Mouse (Mus musculus): ENCODE data around the gene Ano10.

The Ano10 gene

DNA sequence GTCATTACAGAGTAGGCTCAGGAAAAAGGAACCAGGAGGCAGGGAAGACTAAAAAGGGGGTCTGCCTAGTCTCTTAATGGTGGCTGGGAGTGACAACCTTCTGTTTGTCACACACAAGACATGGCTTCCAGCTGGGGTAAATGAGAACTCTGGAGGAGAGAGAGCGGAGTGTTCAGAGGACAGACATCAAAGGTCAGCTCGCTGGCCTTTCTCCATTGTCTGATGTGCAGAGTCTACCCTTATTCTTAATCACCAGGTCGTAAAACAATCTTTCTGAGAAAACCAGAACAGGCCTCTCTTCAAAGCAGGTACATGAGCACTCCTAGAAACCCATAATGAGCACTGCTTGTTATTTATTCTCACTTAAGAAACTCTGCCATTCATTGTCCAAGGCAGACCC lies 5.8 kb downstream of the Ano10 start:
- no peak for DNase-seq

DNA sequence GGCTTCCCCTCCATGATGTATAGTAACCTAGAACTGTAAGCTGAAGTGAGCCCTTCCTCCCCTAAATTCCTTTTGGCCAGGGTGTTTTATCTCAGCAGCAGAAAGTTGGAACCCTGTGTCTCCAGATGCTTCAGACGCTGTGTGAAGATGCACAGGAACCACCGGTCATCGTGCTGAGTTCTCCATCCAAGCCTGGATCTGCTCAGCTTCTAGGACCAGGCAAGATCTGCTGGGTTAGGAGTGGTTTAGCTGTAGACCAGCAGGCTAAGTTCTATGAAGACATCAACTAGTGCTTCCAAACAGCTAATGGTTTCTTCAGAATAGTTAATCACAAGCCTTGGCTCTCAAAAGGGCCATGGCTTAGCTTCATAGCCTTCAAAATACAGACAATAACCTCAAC lies 6.7 kb downstream of the Ano10 start:
- DNase-seq = no peak

- DNase-seq = no peak
These were observed 8.4 kb downstream of the Ano10 start for GRCm38 (mm10) chr9:122285833-122286310.

DNA sequence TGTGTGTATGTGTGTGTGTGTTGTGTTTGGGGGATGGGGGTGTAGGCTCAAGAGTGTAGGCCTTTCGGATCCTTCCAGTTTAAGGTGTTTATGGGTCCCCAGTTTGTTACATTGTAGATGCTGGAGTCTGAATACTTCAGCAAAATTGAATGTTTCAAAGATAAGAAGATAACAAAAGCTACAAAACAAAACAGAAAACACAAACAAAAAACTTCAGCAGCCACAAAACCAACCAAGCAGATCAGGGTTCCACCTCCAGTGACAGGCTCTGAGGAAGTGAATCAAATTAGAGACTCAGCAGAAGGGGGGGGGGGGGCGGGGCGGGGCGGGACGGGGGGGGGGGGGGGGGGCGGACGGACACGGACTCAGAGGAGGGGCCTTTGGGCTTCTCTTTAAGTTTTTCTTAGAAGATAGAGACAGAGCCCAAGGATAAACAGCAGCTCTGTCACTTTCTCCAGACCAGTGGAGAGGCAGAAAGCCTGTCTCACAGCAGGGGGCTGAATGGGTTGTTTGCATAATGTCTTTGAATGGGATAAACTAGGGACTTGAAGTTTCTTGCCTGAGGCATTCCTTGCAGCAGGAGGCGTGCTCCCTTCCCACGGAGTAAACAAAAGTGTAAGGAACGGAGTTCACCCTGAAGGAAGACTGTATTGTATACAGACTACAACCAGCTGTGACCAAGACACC lies 8.9 kb downstream of the Ano10 start:
- no peak for DNase-seq

DNA sequence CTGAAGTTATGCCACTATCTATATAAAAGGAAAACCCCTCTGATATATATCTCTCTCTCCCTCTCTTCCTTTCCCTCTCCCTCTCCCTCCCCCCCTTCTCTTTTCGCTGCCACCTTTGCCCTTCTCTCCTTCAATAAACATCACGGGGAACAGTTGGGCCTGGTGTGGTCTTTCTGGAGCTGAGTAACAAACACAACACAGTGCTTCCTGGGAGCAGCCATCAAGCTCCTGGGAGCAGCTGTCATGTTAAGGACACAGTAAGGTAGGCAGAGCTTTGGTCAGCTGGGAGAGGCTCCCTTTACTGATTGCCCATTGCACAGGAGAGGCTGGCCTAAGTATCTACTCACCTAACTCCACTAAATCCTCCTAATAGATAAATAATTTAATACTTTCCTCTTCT lies 9.5 kb downstream of the Ano10 start:
- no peak for DNase-seq

- no peak for DNase-seq
These were observed 13.2 kb downstream of the Ano10 start for GRCm38 (mm10) chr9:122281004-122281403.

GRCm38 (mm10) chr9:122276665-122277064 lies 17.6 kb downstream of the Ano10 start:
- DNase-seq = no peak

GRCm38 (mm10) chr9:122276134-122276533 lies 18.1 kb downstream of the Ano10 start:
- no peak for DNase-seq

DNA sequence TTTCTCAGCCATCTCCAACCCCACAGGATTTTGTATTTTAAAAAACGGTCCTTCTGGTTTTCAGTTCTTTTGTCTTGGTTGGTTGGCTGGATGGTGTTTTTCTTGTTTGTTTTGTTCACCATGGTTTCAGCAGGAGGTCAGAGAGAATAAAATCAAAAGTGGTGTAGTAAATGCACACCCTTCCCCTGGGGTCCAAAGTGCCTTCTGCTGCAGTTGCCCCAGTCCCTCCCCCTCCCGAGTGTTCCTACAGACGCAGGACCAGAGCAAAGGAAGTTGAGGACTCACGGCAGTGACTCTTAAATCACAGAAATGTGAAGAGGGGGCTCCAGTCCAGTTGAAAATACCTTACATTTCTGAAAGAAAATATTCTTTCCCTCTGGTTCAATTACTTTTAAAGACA lies 19.9 kb downstream of the Ano10 start:
- no peak for DNase-seq

DNA sequence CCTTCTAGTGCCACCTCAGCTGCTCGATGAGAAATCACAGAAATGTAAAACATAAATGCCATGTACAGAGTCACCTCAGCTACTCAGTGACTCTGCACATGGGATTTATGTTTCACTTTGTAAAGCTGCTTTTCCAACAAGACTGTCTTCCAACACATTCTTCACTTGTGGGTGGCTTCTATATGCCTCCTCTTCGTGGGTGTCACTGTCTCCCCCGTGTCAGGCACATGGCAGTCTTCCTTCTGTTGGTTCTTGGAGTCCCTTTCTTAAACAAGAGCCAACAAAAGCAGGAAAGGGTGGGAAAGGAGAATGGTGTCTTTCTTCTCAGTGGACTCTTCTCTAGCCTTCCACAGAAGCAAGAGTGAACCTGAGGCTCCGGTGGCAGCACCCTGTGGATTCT lies 20.3 kb downstream of the Ano10 start:
- DNase-seq = no peak

- DNase-seq = no peak
These were observed 22.4 kb downstream of the Ano10 start for GRCm38 (mm10) chr9:122271866-122272265.

GRCm38 (mm10) chr9:122271318-122271717 lies 22.9 kb downstream of the Ano10 start:
- no peak for DNase-seq

DNA sequence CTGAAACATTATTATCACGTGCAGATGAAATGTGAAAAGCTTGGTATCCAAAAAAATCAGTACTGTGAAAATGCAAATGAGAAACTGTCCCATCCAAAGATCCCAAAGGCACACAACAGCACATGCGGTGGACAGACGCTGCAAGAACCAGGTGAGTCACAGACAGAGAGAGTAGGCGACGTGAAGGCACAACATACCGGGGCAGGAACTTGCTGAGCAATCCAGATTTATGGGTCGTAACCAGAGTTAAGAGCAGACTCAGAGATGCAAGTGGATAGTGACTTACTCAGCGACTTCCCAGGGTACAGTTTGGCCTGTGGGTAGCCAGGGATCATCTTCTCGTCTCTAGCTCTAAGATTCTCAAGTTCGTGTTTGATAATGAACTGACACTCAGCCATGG lies 23.3 kb downstream of the Ano10 start:
- DNase-seq = no peak

DNA sequence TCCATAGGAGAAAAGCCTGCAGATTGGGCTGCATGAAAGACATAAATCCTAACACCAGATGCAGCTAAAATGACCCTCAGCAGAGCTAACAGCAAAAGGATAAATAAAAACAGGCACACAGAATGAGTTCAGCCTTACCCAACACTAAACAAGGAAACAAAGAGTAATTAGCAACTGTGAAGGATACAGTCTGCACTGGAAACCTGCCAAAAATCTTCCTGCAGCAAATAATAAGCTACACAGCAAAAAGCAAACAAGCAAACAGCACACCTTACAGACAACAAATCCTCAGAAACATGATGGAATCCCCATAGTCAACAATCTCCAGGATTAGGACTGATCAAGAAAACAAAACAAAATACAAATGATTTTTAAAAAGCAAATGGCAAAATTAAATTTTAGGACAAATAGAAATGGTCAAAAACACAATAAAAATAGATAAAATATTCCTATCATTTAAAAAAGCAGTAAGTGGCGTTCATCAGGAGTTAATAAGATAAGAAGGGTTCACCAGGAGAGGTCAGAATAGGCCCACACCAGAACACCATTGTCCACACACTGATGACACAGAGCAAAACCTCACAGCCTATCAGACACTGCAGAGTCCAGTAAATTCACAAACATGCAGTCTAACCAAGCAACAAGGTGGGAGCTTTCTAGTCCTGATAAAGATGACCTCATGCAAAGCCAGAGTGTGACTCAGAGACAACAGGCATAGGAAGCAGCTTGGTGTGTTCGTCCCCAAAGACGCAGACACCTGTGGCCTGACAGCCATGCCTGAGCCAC lies 24.8 kb downstream of the Ano10 start:
- no peak for DNase-seq

DNA sequence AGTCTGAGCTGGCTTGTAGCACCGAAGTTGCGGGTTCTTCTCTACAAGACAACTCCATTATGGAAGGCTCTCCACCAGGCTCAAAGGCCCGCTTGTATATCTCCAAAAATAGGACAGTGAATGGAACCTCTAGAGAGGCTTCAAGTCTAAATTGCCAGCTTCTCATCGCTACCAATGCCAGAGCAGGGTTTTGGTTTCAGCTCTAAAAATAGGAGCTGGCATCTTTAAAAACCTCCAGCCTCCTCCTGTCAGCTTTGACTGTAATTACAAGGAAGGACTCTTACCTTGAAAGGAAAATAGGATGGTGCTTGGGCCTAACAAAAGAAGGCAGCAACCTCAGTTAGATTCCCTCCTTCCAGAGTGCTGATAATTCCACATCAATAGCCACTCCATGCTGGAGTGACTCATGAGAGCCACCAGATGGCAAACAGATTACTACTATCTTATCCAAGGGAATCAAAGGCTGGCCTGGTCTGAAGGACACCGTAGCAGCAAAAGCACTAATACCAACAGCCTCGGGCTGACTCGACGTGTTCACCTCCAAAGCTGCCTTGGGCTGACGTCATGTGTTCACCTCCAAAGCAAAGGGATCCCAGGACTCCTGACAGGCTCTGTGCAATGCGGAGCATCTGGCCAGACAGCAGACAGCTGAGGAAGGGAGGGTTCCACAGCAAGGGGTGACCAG lies 28.6 kb downstream of the Ano10 start:
- DNase-seq = no peak

DNA sequence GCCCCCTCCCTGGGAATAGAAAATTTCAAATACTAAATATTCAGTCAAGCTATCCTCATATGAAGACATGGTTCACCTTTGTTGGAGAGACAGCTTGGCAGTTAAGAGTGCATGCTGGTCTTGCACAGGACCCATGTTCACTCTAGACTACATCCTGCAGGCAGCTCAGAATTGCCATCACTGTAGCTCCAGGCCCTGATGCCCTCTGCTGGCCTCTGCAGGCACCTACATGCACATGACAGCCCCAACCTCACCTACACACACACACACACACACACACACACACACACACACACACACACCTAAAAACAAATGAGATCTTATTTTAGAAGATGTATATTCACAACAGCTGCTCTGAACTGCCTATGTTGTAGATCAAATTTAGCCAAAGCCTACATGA lies 31.1 kb downstream of the Ano10 start:
- DNase-seq = no peak

- no peak for DNase-seq
These were observed 39.8 kb downstream of the Ano10 start for GRCm38 (mm10) chr9:122254386-122254785.

GRCm38 (mm10) chr9:122252113-122252512 lies 42.1 kb downstream of the Ano10 start:
- no peak for DNase-seq

DNA sequence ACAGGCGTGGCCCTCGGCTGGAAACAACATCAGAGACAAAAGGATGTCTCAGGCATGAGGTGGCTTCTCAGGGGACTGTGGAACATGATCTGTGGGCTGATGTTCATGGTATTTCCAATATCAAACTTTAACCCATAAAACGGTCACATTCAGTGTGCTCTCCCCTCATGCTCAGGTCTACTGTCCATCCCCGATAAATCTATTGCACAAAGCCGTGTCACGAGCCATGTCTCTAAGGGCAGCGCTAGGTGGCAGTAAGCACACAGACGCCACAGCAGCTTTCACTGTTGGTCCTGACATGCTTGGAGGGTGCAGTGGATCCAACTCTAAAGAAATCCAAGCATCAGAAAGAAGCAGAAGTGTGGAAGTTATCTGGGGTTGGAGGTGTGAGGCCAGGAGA lies 46.1 kb downstream of the Ano10 start:
- peak; percentile 38 for DNase-seq

DNA sequence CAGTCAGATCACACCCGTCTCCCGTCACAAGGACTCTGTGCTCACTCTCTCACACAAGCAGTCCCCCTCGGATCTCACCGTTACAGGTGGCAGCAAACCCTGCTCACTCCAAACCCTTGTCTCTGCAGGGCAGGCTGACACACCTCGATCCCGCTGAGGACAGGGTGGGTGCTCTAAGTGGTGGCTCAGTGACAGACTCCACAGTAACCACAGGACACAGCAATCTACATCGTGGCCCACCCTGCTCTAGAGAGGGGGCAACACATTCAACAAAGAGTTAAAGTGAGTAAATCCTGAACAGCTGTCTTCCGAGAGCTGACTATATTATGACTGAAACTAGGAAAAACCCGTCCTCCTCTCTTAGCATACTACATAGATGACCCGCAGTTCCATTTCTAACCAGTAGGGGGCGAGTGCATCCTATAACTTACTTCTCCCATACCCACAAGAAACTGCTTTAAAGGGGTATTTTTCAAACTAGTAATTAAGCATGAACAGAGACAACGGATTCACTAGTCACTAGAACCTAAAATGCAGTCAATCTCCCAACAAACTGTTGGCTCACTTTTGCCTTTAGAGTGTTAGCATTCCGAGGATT lies 46.7 kb downstream of the Ano10 start:
- DNase-seq = peak; percentile 88

- no peak for DNase-seq
These were observed 48.3 kb downstream of the Ano10 start for GRCm38 (mm10) chr9:122245879-122246278.

DNA sequence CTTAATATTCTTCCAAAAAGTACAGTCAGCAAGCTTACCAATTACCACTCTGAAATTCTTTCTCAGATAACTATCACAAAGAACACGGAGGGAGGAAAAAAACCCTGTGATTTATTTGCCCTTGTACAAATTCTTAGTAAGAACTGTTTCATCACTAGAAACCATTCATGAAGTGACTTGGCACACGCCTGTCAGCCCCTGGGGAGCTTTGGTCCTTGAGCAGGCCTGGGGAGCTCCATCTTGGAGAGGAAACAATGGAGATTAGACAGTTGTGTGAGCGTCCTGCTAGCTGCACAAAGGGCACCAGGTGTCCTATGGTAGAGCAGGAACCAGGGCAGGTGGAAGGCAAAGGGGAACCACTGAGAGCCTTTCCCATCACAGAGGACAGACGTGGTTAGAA lies 48.8 kb downstream of the Ano10 start:
- no peak for DNase-seq

- DNase-seq = no peak
These were observed 49.4 kb downstream of the Ano10 start for GRCm38 (mm10) chr9:122244800-122245165.

Measured in right cerebral cortex, postnatal 14 days (tissue).